Mouse (Mus musculus) E14TG2a.4 (cell line): ENCODE measurements around the gene Retnlb.
A peak's percentile ranks its signal among the peaks of the same experiment; 100 is the strongest.

Experiments used
- H3K27me3 ChIP-seq: 2 replicates; pipeline ENCODE4 v1.6.1; 2014; ENCODE audit warnings: low read length, control low read depth; ENCODE audit not compliant: insufficient read depth
- H3K36me3 ChIP-seq: 2 replicates; pipeline ENCODE4 v1.6.1; 2014; ENCODE audit warnings: low read length, control low read depth; ENCODE audit not compliant: insufficient read depth
- H3K4me1 ChIP-seq: replicated peaks from 2 replicates; pipeline ENCODE4 v1.6.1; 2014; ENCODE audit warnings: low read depth, low read length, control low read depth
- H3K4me3 ChIP-seq: replicated peaks from 2 replicates; pipeline ENCODE4 v1.5.1; 2014; ENCODE audit warnings: mild to moderate bottlenecking, low read length
- H3K9me3 ChIP-seq: 2 replicates; pipeline ENCODE4 v1.6.1; 2014; ENCODE audit warnings: low read length, control low read depth
- CTCF ChIP-seq: conservative IDR thresholded peaks from 2 replicates; pipeline ENCODE4 v1.5.1; 2014; ENCODE audit warnings: low read length
- NANOG ChIP-seq: IDR thresholded peaks from 2 replicates; pipeline ENCODE4 v1.6.1; 2014; ENCODE audit warnings: borderline replicate concordance, low read length, mixed read lengths
- POU5F1 ChIP-seq: IDR thresholded peaks from 2 replicates; pipeline ENCODE4 v1.6.1; 2014; ENCODE audit warnings: low read length, borderline replicate concordance

Gene Retnlb

GRCm38 (mm10) chr16:48816695-48817094 lies at the start of gene Retnlb:
TSS of gene Retnlb (plus strand) at chr16:48816856.
- Histone ChIP-seq H3K27me3 (no peaks in the 10 kb centered on the region), H3K4me3 (no peak within 1 kb of the TSS), H3K4me1 (no peaks in the 10 kb centered on the region), H3K9me3 (no peaks in the 10 kb centered on the region), H3K36me3 (no peaks in the 10 kb centered on the region)
- TF ChIP-seq CTCF (no peak), NANOG (no peak), POU5F1 (no peak)

GRCm38 (mm10) chr16:48769183-48769582 lies 47.5 kb upstream of the Retnlb start:
- Histone ChIP-seq H3K36me3 (no peaks in the 10 kb centered on the region), H3K4me1 (no peaks in the 10 kb centered on the region), H3K4me3 (no peak overlapping the region), H3K9me3 (no peaks in the 10 kb centered on the region), H3K27me3 (no peaks in the 10 kb centered on the region)
- TF ChIP-seq POU5F1: no peak

GRCm38 (mm10) chr16:48771971-48772445 lies 44.6 kb upstream of the Retnlb start, which contains the start of gene Trat1:
TSS of gene Trat1 (minus strand) at chr16:48772021.
- Histone ChIP-seq H3K4me1 (no peaks in the 10 kb centered on the region), H3K27me3 (no peaks in the 10 kb centered on the region), H3K36me3 (no peaks in the 10 kb centered on the region), H3K9me3 (no peaks in the 10 kb centered on the region), H3K4me3 (no peak within 1 kb of the TSS)
- TF ChIP-seq NANOG (no peak), CTCF (no peak), POU5F1 (no peak)

- TF ChIP-seq NANOG (no peak), CTCF (peak; percentile 76), POU5F1 (no peak)
- Histone ChIP-seq H3K4me3 (no peak overlapping the region), H3K27me3 (no peaks in the 10 kb centered on the region), H3K4me1 (no peaks in the 10 kb centered on the region), H3K36me3 (no peaks in the 10 kb centered on the region), H3K9me3 (no peaks in the 10 kb centered on the region)
These were observed 39.4 kb upstream of the Retnlb start for GRCm38 (mm10) chr16:48777254-48777653.

GRCm38 (mm10) chr16:48786258-48786657 lies 30.4 kb upstream of the Retnlb start:
- no peaks in the 10 kb centered on the region for H3K36me3 ChIP-seq
- TF ChIP-seq POU5F1 (no peak), CTCF (no peak), NANOG (no peak)
- no peaks in the 10 kb centered on the region for H3K27me3 ChIP-seq
- no peaks in the 10 kb centered on the region for H3K9me3 ChIP-seq
- no peak overlapping the region for H3K4me3 ChIP-seq
- no peaks in the 10 kb centered on the region for H3K4me1 ChIP-seq

GRCm38 (mm10) chr16:48788704-48789185 lies 27.9 kb upstream of the Retnlb start:
- no peak for TF ChIP-seq CTCF
- no peak for TF ChIP-seq NANOG
- TF ChIP-seq POU5F1: no peak
- no peaks in the 10 kb centered on the region for H3K36me3 ChIP-seq
- no peak overlapping the region for H3K4me3 ChIP-seq
- H3K9me3 ChIP-seq: no peaks in the 10 kb centered on the region
- no peaks in the 10 kb centered on the region for H3K27me3 ChIP-seq
- H3K4me1 ChIP-seq: no peaks in the 10 kb centered on the region

GRCm38 (mm10) chr16:48798285-48798684 lies 18.4 kb upstream of the Retnlb start:
- H3K36me3 ChIP-seq: no peaks in the 10 kb centered on the region
- no peaks in the 10 kb centered on the region for H3K9me3 ChIP-seq
- no peaks in the 10 kb centered on the region for H3K27me3 ChIP-seq
- H3K4me1 ChIP-seq: no peaks in the 10 kb centered on the region
- H3K4me3 ChIP-seq: no peak overlapping the region
- TF ChIP-seq NANOG (no peak), CTCF (no peak), POU5F1 (no peak)

- Histone ChIP-seq H3K4me3 (no peak overlapping the region), H3K4me1 (no peaks in the 10 kb centered on the region), H3K27me3 (no peaks in the 10 kb centered on the region), H3K36me3 (no peaks in the 10 kb centered on the region), H3K9me3 (no peaks in the 10 kb centered on the region)
- TF ChIP-seq NANOG: no peak
- TF ChIP-seq POU5F1: no peak
- no peak for TF ChIP-seq CTCF
These were observed 17.2 kb upstream of the Retnlb start for GRCm38 (mm10) chr16:48799470-48799869.

- no peaks in the 10 kb centered on the region for H3K36me3 ChIP-seq
- H3K4me3 ChIP-seq: no peak overlapping the region
- H3K9me3 ChIP-seq: no peaks in the 10 kb centered on the region
- no peaks in the 10 kb centered on the region for H3K4me1 ChIP-seq
- H3K27me3 ChIP-seq: no peaks in the 10 kb centered on the region
- TF ChIP-seq POU5F1: no peak
- TF ChIP-seq NANOG: no peak
- no peak for TF ChIP-seq CTCF
These were observed 15.8 kb upstream of the Retnlb start for GRCm38 (mm10) chr16:48800906-48801305.
